Mouse (Mus musculus) left cerebral cortex, postnatal 10 days (tissue): ENCODE results near the gene Ptp4a2. TPM values are rescaled to one million over a fixed set of nuclear protein-coding genes. Genes with fewer than 3 reads are reported as not detected.

ENCODE experiments used
- DNase-seq, 2 experiments: peaks; one replicate each; pipeline ENCODE4 v3.0.0; 2021 to 2022; ENCODE audit warnings: low spot score in 2 of 2, mixed read lengths in 1 of 2; ENCODE audit errors: extremely low spot score in 1 of 2
- intact Hi-C: fragments of 180-260 bp; cut with DNase I; formaldehyde crosslinking; loops from one replicate; pipeline ENCODE4 v1.15.1; 2025
- total RNA-seq, 2 experiments: library from RNA; stranded (reverse); gene quantifications; 2 replicates each; pipeline ENCODE4 v1.2.3; 2021

Gene Ptp4a2
- total RNA-seq, 2 experiments from 2014 or later: 123 to 131 TPM

- intact Hi-C loops: no loop called here
- DNase-seq: no peak
Measured at GRCm38 (mm10) chr4:129793713-129794329, 17.2 kb upstream of the Ptp4a2 start.

GRCm38 (mm10) chr4:129795151-129795860 is 15.7 kb upstream of the Ptp4a2 start:
- intact Hi-C loops: no loop called here
- DNase-seq: peak in 1 of 2 experiments; percentile 66

- DNase-seq: no peak
- intact Hi-C loops: no loop called here
Measured at GRCm38 (mm10) chr4:129795861-129796260, 15.2 kb upstream of the Ptp4a2 start.

- DNase-seq: no peak
- intact Hi-C loops: no loop called here
Measured at GRCm38 (mm10) chr4:129797985-129798384, 13.0 kb upstream of the Ptp4a2 start.

GRCm38 (mm10) chr4:129803368-129803767 is 7.7 kb upstream of the Ptp4a2 start:
- intact Hi-C loops: no loop called here
- DNase-seq: no peak

- intact Hi-C loops: no loop called here
- DNase-seq: no peak
Measured at GRCm38 (mm10) chr4:129805059-129805458, 6.0 kb upstream of the Ptp4a2 start.

- no peak for DNase-seq
- intact Hi-C loops: no loop called here
Measured at GRCm38 (mm10) chr4:129811605-129812468, 818 bp downstream of the Ptp4a2 start.

- no peak for DNase-seq
- intact Hi-C loops: no loop called here
Measured at GRCm38 (mm10) chr4:129817591-129817990, 6.6 kb downstream of the Ptp4a2 start.

- peak in 1 of 2 experiments; percentile 59 for DNase-seq
- intact Hi-C loops: no loop called here
Measured at GRCm38 (mm10) chr4:129818506-129819195, 7.6 kb downstream of the Ptp4a2 start.

- intact Hi-C loops: loop anchor here (5.0 kb wide), 1 partner anchor 33 kb away; no protein-coding TSS in a partner anchor
- peak; percentile 91 to 99 for DNase-seq
Measured at GRCm38 (mm10) chr4:129819712-129820336, 8.8 kb downstream of the Ptp4a2 start.

GRCm38 (mm10) chr4:129820417-129821086 is 9.5 kb downstream of the Ptp4a2 start:
- DNase-seq: peak; percentile 21 to 87
- intact Hi-C loops: loop anchor here (5.0 kb wide), 1 partner anchor 33 kb away; no protein-coding TSS in a partner anchor

GRCm38 (mm10) chr4:129821087-129821616 is 10.1 kb downstream of the Ptp4a2 start:
- intact Hi-C loops: loop anchor here (5.0 kb wide), 1 partner anchor 34 kb away; no protein-coding TSS in a partner anchor
- DNase-seq: no peak

- DNase-seq: no peak
- intact Hi-C loops: loop anchor here (5.0 kb wide), 1 partner anchor 35 kb away; no protein-coding TSS in a partner anchor
Measured at GRCm38 (mm10) chr4:129822324-129822723, 11.3 kb downstream of the Ptp4a2 start.

- no peak for DNase-seq
- intact Hi-C loops: loop anchor here (5.0 kb wide), 1 partner anchor 36 kb away; no protein-coding TSS in a partner anchor
Measured at GRCm38 (mm10) chr4:129823216-129823810, 12.3 kb downstream of the Ptp4a2 start.

GRCm38 (mm10) chr4:129827611-129828010 is 16.6 kb downstream of the Ptp4a2 start:
- intact Hi-C loops: no loop called here

GRCm38 (mm10) chr4:129828081-129828480 is 17.1 kb downstream of the Ptp4a2 start:
- intact Hi-C loops: no loop called here
- DNase-seq: no peak

More at GRCm38 (mm10) chr4:129827611-129828010, 16.6 kb downstream of the Ptp4a2 start:
- no peak for DNase-seq

- no peak for DNase-seq
- intact Hi-C loops: no loop called here
Measured at GRCm38 (mm10) chr4:129829799-129830198, 18.8 kb downstream of the Ptp4a2 start.
